ENCODE assay signal across 8 mouse cellular contexts in genomic region chr11:3132001-3132400, GRCm38 (mm10).
A peak's percentile ranks its signal among the peaks of the same experiment; 100 is the strongest.
DNase-seq lines count a peak whose midpoint lies in the region; ATAC-seq and TF ChIP-seq lines count a peak whose summit lies in the region.
"Not testable (repeated sequence)": the region's sequence is repeated elsewhere in the genome, so short reads cannot be mapped to it uniquely, and the experiment has no call there.

No protein-coding gene starts in this region.

- not testable (repeated sequence) for H3K36me3 ChIP-seq in embryonic facial prominence, embryonic 14.5 days (ENCODE audit: control insufficient read depth, insufficient read depth, low read length); intestine, embryonic 14.5 days (ENCODE audit: control insufficient read depth, insufficient read depth, low read length); lung, postnatal 0 days (ENCODE audit: insufficient read depth, low read length)

- H3K9ac ChIP-seq in embryonic facial prominence, embryonic 14.5 days (ENCODE audit: low read depth, low read length); intestine, embryonic 14.5 days (ENCODE audit: low read length); lung, postnatal 0 days (replicated peaks; ENCODE audit: low read depth): not testable (repeated sequence)

- not testable (repeated sequence) for H3K27me3 ChIP-seq in embryonic facial prominence, embryonic 14.5 days (replicated peaks; ENCODE audit: control insufficient read depth, insufficient read depth, low read length); intestine, embryonic 14.5 days (replicated peaks; ENCODE audit: control insufficient read depth, insufficient read depth, low read length); lung, postnatal 0 days (replicated peaks; ENCODE audit: insufficient read depth, low read length)

- peak; percentile 26 for ATAC-seq in embryonic facial prominence, embryonic 14.5 days (ENCODE audit: low read depth)
- ATAC-seq in granulocyte monocyte progenitor cell, adult 5-6 weeks (replicated peaks; ENCODE audit: poor library complexity, severe bottlenecking): peak; percentile 2
- peak; percentile 29 for ATAC-seq in intestine, embryonic 14.5 days (replicated peaks; ENCODE audit: low FRiP score, low TSS enrichment, low read depth)
- ATAC-seq in lung, postnatal 0 days: peak; percentile 29

- not testable (repeated sequence) for H3K27ac ChIP-seq in embryonic facial prominence, embryonic 14.5 days (replicated peaks; ENCODE audit: low read depth, low read length); intestine, embryonic 14.5 days (ENCODE audit: low read depth); left cerebral cortex, adult 2 months; lung, postnatal 0 days (ENCODE audit: low read length)

- not testable (repeated sequence) for H3K4me3 ChIP-seq in embryonic facial prominence, embryonic 14.5 days (ENCODE audit: low read depth, low read length); intestine, embryonic 14.5 days (ENCODE audit: low read depth, low read length); left cerebral cortex, adult 2 months; lung, postnatal 0 days (ENCODE audit: low read depth, low read length)

- not testable (repeated sequence) for TF ChIP-seq CTCF in left cerebral cortex, adult 2 months (IDR thresholded peaks at IDR 0.05); lung, postnatal 0 days (IDR thresholded peaks at IDR 0.05)

- 0 out of 2 replicates have a peak, but pooled peaks have one; percentile 10 for TF ChIP-seq EP300 in lung, postnatal 0 days (IDR thresholded peaks at IDR 0.05)

- H3K4me2 ChIP-seq in embryonic facial prominence, embryonic 14.5 days (ENCODE audit: low read depth, low read length); intestine, embryonic 14.5 days (ENCODE audit: low read length); lung, postnatal 0 days (replicated peaks; ENCODE audit: low read depth, low read length): not testable (repeated sequence)

- WGBS in embryonic facial prominence, embryonic 14.5 days: 88% methylated on average over 6 of the region's 10 CpGs
- WGBS in intestine, embryonic 14.5 days: 92% methylated on average over 8 of the region's 10 CpGs
- 88% methylated on average over 8 of the region's 10 CpGs for WGBS in lung, postnatal 0 days

- not testable (repeated sequence) for H3K4me1 ChIP-seq in embryonic facial prominence, embryonic 14.5 days (ENCODE audit: control insufficient read depth, insufficient read depth, low read length); intestine, embryonic 14.5 days (replicated peaks; ENCODE audit: control insufficient read depth, insufficient read depth, low read length); lung, postnatal 0 days (ENCODE audit: insufficient read depth, low read depth, low read length)

- intact Hi-C loops in left cerebral cortex, adult 2 months (cut with DNase I): not testable (repeated sequence)

- H3K9me3 ChIP-seq in embryonic facial prominence, embryonic 14.5 days (ENCODE audit: control insufficient read depth, low read length): peaks cover 14% of the 10 kb centered on the region
- H3K9me3 ChIP-seq in intestine, embryonic 14.5 days (ENCODE audit: control insufficient read depth, low read length); lung, postnatal 0 days (ENCODE audit: low read length): not testable (repeated sequence)

- peak; percentile 75 to 89 for DNase-seq in adrenal gland, adult (ENCODE audit: inconsistent age in 2 of 2, low spot score in 1 of 2)
- DNase-seq in embryonic facial prominence, embryonic 14.5 days (ENCODE audit: low spot score): not testable (repeated sequence)
- peak; percentile 64 for DNase-seq in intestine, embryonic 14.5 days (ENCODE audit: low spot score)
- peak; percentile 79 for DNase-seq in left cerebral cortex, adult 2 months (ENCODE audit: extremely low spot score in 1 of 2, low spot score in 2 of 2)
- DNase-seq in lung, postnatal 0 days (ENCODE audit: low spot score): peak; percentile 30
- DNase-seq in ovary, postnatal 10 days (ENCODE audit: low spot score): peak; percentile 86
- peak; percentile 53 for DNase-seq in thymus, postnatal 4 days
